Mouse (Mus musculus) stomach, embryonic 14.5 days (tissue): Measurements from ENCODE around the gene Rgs9bp. TPM values are rescaled to one million over a fixed set of nuclear protein-coding genes. Genes with fewer than 3 reads are reported as not detected.
"Not testable (repeated sequence)": the region's sequence is repeated elsewhere in the genome, so short reads cannot be mapped to it uniquely, and the experiment has no call there.

Experiments
- ATAC-seq: fragments of 200-750 bp; cut with Nextera tagmentation; 2 replicates; pipeline ENCODE4 v1.8.0; 2017; ENCODE audit warnings: low read depth, moderate TSS enrichment; ENCODE audit not compliant: insufficient number of reproducible peaks, insufficient read depth, low FRiP score
- H3K27ac ChIP-seq: fragments of 300-500 bp; sonication (generic); 2 replicates; pipeline ENCODE4 v1.5.1; 2014; ENCODE audit warnings: mild to moderate bottlenecking, low read length, moderate library complexity, mixed read lengths
- H3K27me3 ChIP-seq: fragments of 300-500 bp; sonication (generic); 2 replicates; pipeline ENCODE4 v1.6.1; 2014; ENCODE audit warnings: low read length, control low read depth, mixed read lengths; ENCODE audit not compliant: control insufficient read depth, insufficient read depth
- H3K36me3 ChIP-seq: fragments of 300-500 bp; sonication (generic); 2 replicates; pipeline ENCODE4 v1.6.1; 2014; ENCODE audit warnings: mild to moderate bottlenecking, control low read depth, low read length, moderate library complexity, mixed read lengths; ENCODE audit not compliant: control insufficient read depth, insufficient read depth
- H3K4me1 ChIP-seq: fragments of 300-500 bp; sonication (generic); 2 replicates; pipeline ENCODE4 v1.6.1; 2014; ENCODE audit warnings: low read length, control low read depth, mixed read lengths; ENCODE audit not compliant: control insufficient read depth, insufficient read depth
- H3K4me2 ChIP-seq: fragments of 300-500 bp; sonication (generic); replicated peaks from 2 replicates; pipeline ENCODE4 v1.6.1; 2014; ENCODE audit warnings: low read depth, low read length, control low read depth
- H3K4me3 ChIP-seq: fragments of 300-500 bp; sonication (generic); 2 replicates; pipeline ENCODE4 v1.5.1; 2014; ENCODE audit warnings: low read depth, low read length, control low read depth
- H3K9ac ChIP-seq: fragments of 300-500 bp; sonication (generic); replicated peaks from 2 replicates; pipeline ENCODE4 v1.6.1; 2014; ENCODE audit warnings: low read depth, mild to moderate bottlenecking, control low read depth, low read length, moderate library complexity, mixed read lengths
- H3K9me3 ChIP-seq: fragments of 300-500 bp; sonication (generic); 2 replicates; pipeline ENCODE4 v1.6.1; 2016; ENCODE audit warnings: low read depth, low read length, control low read depth; ENCODE audit not compliant: control insufficient read depth
- WGBS: fragments of 180-500 bp; shearing (Covaris S2); extraction: QIAGEN DNeasy Blood & Tissue Kit; methylation state at CpG from one replicate; pipeline ENCODE4 v1.1.7; 2014; 5-methylcytosine and 5-hydroxymethylcytosine counted together
- polyA plus RNA-seq: library from polyadenylated mRNA; unstranded; fragments of >200 nt; fragmentation: Nextera tagmentation; extraction: Ambion mirVana; gene quantifications from 2 replicates; pipeline ENCODE4 v1.2.1, GENCODE M21; 2014

The Rgs9bp gene
- polyA plus RNA-seq, 1 experiment from 2014 or later = 0.25 TPM

DNA sequence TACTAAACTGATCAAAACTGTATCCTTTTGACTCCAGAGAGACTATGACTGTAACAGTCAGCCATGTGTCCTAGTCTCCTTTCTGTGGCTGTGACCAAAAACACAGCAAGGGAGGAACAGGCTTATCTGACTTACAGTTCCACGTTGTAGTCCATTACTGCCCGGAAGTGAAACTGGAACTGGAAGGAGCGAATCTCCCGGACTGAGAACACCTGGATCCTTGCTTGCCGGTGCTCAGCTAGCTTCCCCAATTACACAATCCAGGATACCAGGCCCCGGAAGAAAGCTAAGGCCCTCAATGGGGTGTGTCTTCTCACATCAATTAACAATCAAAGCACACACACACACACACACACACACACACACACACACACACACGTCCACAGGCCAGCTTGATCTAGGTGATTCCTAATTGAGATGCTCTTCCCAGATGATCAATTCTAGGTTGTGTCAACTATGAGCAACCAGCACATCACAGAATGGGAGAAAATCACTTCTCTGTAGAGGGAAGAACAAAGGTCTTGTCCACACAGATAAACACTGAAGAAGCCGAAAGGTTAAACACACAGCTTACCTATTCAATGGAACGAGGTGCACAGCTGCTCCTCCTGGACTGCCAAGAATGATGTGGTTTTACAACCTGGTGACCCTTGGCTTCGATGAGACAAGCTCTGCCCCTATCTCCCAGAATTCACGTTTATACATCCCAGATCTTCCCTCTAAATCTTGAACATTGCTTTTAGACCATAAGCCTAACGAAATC is 49.5 kb downstream of the Rgs9bp start:
- no peak for ATAC-seq
- Histone ChIP-seq H3K4me3 (no peak overlapping the region), H3K36me3 (no peaks in the 10 kb centered on the region), H3K27me3 (no peaks in the 10 kb centered on the region), H3K27ac (no peak overlapping the region), H3K4me1 (no peaks in the 10 kb centered on the region), H3K9ac (no peak overlapping the region), H3K9me3 (no peaks in the 10 kb centered on the region), H3K4me2 (no peak overlapping the region)
- WGBS = 54% methylated on average over 12 of the region's 12 CpGs

DNA sequence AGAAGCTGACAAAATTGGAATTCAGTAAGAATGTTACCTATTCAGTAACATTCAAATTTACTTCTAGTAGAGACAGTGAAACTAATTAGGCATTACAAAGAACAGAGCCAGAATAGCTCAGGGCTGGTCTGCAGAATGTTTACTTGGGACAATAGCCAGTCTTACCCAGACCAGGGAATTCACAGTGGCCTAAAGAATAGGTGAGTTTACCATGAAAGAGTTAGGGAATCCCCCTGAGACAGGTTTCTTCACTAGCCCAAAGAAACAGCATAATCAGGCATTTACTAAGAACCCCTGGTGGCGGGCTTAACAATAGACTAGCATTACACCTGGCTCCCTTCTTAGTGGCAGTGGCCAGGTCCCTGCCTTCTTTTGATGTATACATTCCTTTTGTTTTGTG is 54.8 kb downstream of the Rgs9bp start:
- H3K36me3 ChIP-seq, H3K4me3 ChIP-seq, H3K27me3 ChIP-seq, H3K4me2 ChIP-seq, H3K4me1 ChIP-seq, H3K27ac ChIP-seq, H3K9ac ChIP-seq, H3K9me3 ChIP-seq, ATAC-seq: not testable (repeated sequence)
- 63% methylated on average over 1 of the region's 1 CpGs for WGBS

DNA sequence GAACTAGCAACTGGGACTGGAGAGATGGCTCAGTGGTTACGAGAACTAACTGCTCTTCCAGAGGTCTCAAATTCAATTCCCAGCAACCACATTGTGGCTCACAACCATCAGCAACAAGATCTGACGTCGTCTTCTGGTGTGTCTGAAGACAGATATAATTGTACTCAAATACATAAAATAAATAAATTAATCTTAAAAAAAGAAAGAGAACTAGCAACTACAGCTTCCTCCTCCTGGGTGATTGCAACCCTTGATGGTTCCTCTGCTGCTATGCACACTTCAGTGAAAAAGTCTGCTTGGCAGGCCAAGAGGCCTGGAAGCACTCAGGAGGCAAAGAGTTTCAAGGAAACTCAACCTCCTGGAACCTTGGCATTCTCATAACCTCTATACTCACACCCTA is 55.4 kb downstream of the Rgs9bp start:
- Histone ChIP-seq H3K9ac (no peak overlapping the region), H3K4me1 (no peaks in the 10 kb centered on the region), H3K4me2 (no peak overlapping the region), H3K27ac (no peak overlapping the region), H3K4me3 (no peak overlapping the region), H3K27me3 (no peaks in the 10 kb centered on the region), H3K36me3 (no peaks in the 10 kb centered on the region), H3K9me3 (no peaks in the 10 kb centered on the region)
- 77% methylated on average over 3 of the region's 3 CpGs for WGBS
- no peak for ATAC-seq

Other genes with a start within 250 kb of the Rgs9bp start
- gene Faap24, start 188.7 kb downstream of the Rgs9bp start, polyA plus RNA-seq = 14.4 and 16.4 TPM in 2 replicates
- 39.6 and 46.6 TPM in 2 replicates for gene Cep89, start 188.5 kb downstream of the Rgs9bp start, polyA plus RNA-seq
- 0.29 and 0.85 TPM in 2 replicates for gene Slc7a9, start 136.8 kb downstream of the Rgs9bp start, polyA plus RNA-seq
- 0.53 TPM in 1 of 2 replicates, not detected in the other for gene Tdrd12, start 47.8 kb downstream of the Rgs9bp start, polyA plus RNA-seq
- 52.0 and 60.5 TPM in 2 replicates for gene Nudt19, start 29.3 kb downstream of the Rgs9bp start, polyA plus RNA-seq
- 35.6 and 37.8 TPM in 2 replicates for gene Ankrd27, start 662 bp upstream of the Rgs9bp start, polyA plus RNA-seq
- gene Pdcd5, start 61.9 kb upstream of the Rgs9bp start, polyA plus RNA-seq = 269 and 284 TPM in 2 replicates
- 27.8 and 30.2 TPM in 2 replicates for gene Dpy19l3, start 168.9 kb upstream of the Rgs9bp start, polyA plus RNA-seq
- gene Zfp507, start 217.4 kb upstream of the Rgs9bp start, polyA plus RNA-seq = 20.2 TPM in 2 replicates